ENCODE assay signal across 7 mouse cellular contexts in genomic region chr2:145168405-145168971, GRCm38 (mm10). TPM values are rescaled to one million over a fixed set of nuclear protein-coding genes. Genes with fewer than 3 reads are reported as not detected.
DNase-seq lines count a peak whose midpoint lies in the region; ATAC-seq and TF ChIP-seq lines count a peak whose summit lies in the region.

No protein-coding gene starts in this region.

- no peak for TF ChIP-seq CTCF in lung, adult 2 months (IDR thresholded peaks at IDR 0.05; ENCODE audit: insufficient read depth, low read length)
- no peak; the same call in 1 of the 2 replicates for TF ChIP-seq CTCF in hindbrain, postnatal 0 days (IDR thresholded peaks at IDR 0.05; ENCODE audit: low read depth)

- peaks cover 2% of the 10 kb centered on the region; the same call in 1 of the 2 replicates for H3K4me1 ChIP-seq in lung, adult 2 months (ENCODE audit: control insufficient read depth, insufficient read depth, low read length)
- H3K4me1 ChIP-seq in embryonic facial prominence, embryonic 10.5 days: peaks cover 18% of the 10 kb centered on the region
- peaks cover 12% of the 10 kb centered on the region; the same call in 1 of the 2 replicates for H3K4me1 ChIP-seq in hindbrain, postnatal 0 days (ENCODE audit: insufficient read depth, low read length)

- H3K9ac ChIP-seq in hindbrain, postnatal 0 days (replicated peaks; ENCODE audit: low read length): peak overlapping the region; percentile 82

- no peaks in the 10 kb centered on the region for H3K9me3 ChIP-seq in embryonic facial prominence, embryonic 10.5 days
- H3K9me3 ChIP-seq in hindbrain, postnatal 0 days (ENCODE audit: low read length): no peaks in the 10 kb centered on the region

- H3K36me3 ChIP-seq in embryonic facial prominence, embryonic 10.5 days (replicated peaks): no peaks in the 10 kb centered on the region
- no peaks in the 10 kb centered on the region for H3K36me3 ChIP-seq in hindbrain, postnatal 0 days (ENCODE audit: insufficient read depth, low read length)

- 16% methylated on average over 10 of the region's 10 CpGs for WGBS in lung, adult 2 months
- WGBS in embryonic facial prominence, embryonic 10.5 days: 9% methylated on average over 10 of the region's 10 CpGs
- 6% methylated on average over 10 of the region's 10 CpGs for WGBS in hindbrain, postnatal 0 days

- H3K4me2 ChIP-seq in hindbrain, postnatal 0 days (ENCODE audit: low read depth, low read length): peak overlapping the region; percentile 90

- H3K27ac ChIP-seq in embryonic facial prominence, embryonic 10.5 days (replicated peaks): peak overlapping the region; percentile 93
- H3K27ac ChIP-seq in hindbrain, postnatal 0 days: peak overlapping the region; percentile 89

- peak; percentile 41 for ATAC-seq in hindbrain, postnatal 0 days

- H3K27me3 ChIP-seq in embryonic facial prominence, embryonic 10.5 days (replicated peaks; ENCODE audit: low read depth, poor library complexity, severe bottlenecking): peaks cover 16% of the 10 kb centered on the region
- H3K27me3 ChIP-seq in hindbrain, postnatal 0 days (ENCODE audit: insufficient read depth, low read length): no peaks in the 10 kb centered on the region

- no peak for DNase-seq in lung, adult 2 months
- no peak for DNase-seq in lung, postnatal 36 days
- no peak for DNase-seq in embryonic facial prominence, embryonic 10.5 days (ENCODE audit: low spot score)
- peak; percentile 39 for DNase-seq in hindbrain, postnatal 0 days (ENCODE audit: low spot score)
- DNase-seq in mesoderm, embryonic 11.5 days (ENCODE audit: low read depth, low spot score): peak; percentile 22
- no peak for DNase-seq in adrenal gland, postnatal 25 days
- no peak for DNase-seq in spleen, postnatal 36 days (ENCODE audit: low spot score in 2 of 2)

- peak overlapping the region; percentile 73 for H3K4me3 ChIP-seq in lung, adult 2 months (replicated peaks; ENCODE audit: extremely low read depth, low read depth, low read length)
- peak overlapping the region; percentile 84 for H3K4me3 ChIP-seq in embryonic facial prominence, embryonic 10.5 days
- peak overlapping the region; percentile 83 for H3K4me3 ChIP-seq in hindbrain, postnatal 0 days (ENCODE audit: low read length)

- TF ChIP-seq POLR2A in lung, adult 2 months (IDR thresholded peaks at IDR 0.05; ENCODE audit: borderline replicate concordance, extremely low read depth, low read depth, low read length): no peak

RNA-seq across cellular contexts. Expression of gene Slc24a3, which starts 0.9 kb away (rescaled TPM):
- 10.5 and 11.8 TPM in 2 replicates for polyA plus RNA-seq in lung, adult 2 months (2012; rRNA removed)
- 0.67 and 0.75 TPM in 2 replicates for polyA plus RNA-seq in embryonic facial prominence, embryonic 10.5 days (2016; fragmentation: Nextera tagmentation; extraction: Ambion mirVana)
- total RNA-seq in hindbrain, postnatal 0 days (2014; rRNA removed): 50.2 and 63.3 TPM in 2 replicates
- 28.5 and 29.5 TPM in 2 replicates for polyA plus RNA-seq in hindbrain, postnatal 0 days (2015; fragmentation: Nextera tagmentation; extraction: Ambion mirVana)
- 22.2 and 25.9 TPM in 2 replicates for total RNA-seq in adrenal gland, postnatal 25 days (2021)

Comparison
In these comparisons a context has a peak if more than half of its experiments do, and no peak if none do; other contexts are left out.
1. DNase-seq: peak in hindbrain, postnatal 0 days (single experiment) and mesoderm, embryonic 11.5 days (single experiment); none in lung, adult 2 months (single experiment), lung, postnatal 36 days (single experiment), embryonic facial prominence, embryonic 10.5 days (single experiment), adrenal gland, postnatal 25 days (single experiment) and spleen, postnatal 36 days (0 of 2).
2. Peak in every context shown above with its lines, with median percentiles within 50 percentile points of each other: H3K4me3 ChIP-seq.